Mouse (Mus musculus) lung, postnatal 0 days (tissue): ENCODE measurements at regions not wholly inside any gene's neighbourhood (a gene's known extent, or its start where the extent isn't known, plus 50 kb on each side); places are given as distances from the start of the nearest gene placed in this dataset.

Experiments used
- CTCF ChIP-seq: IDR thresholded peaks from 2 replicates; pipeline ENCODE4 v1.5.1; 2016; ENCODE audit warnings: antibody characterized with exemption, mild to moderate bottlenecking
- EP300 ChIP-seq: IDR thresholded peaks from 2 replicates; pipeline ENCODE4 v1.6.1; 2016; ENCODE audit warnings: antibody characterized with exemption, mild to moderate bottlenecking, control low read depth

DNA sequence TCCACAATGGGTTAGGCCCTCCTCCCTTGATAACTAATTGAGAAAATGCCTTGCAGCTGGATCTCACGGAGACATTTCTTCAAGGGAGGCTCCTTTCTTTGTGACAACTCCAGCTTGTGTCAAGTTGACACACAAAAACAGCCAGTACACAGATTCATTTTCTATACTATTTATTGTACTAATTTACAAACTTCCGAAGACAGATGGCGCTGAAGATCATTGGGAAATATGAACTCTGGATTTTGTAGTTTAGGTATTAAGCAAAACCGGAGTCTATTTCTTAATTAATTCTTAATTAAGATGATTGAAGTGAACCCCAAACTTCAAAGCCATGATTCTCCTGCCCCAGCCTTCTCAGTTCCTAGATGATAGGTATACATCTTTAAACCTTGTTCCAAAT is 977.2 kb downstream of the Stpg2 start:
- TF ChIP-seq CTCF, result peak; percentile 27; the same call in 1 of the 2 replicates
- no peak for TF ChIP-seq EP300
